Mouse (Mus musculus): Measurements from ENCODE around the gene Serpinb1a.

GRCm38 (mm10) chr13:32868843-32869242 lies 17.9 kb upstream of the Serpinb1a start:
- no peak for TF ChIP-seq GATA1 (IDR thresholded peaks at IDR 0.05; ENCODE audit: low read length)
- no peak for TF ChIP-seq TAL1 (IDR thresholded peaks at IDR 0.05; ENCODE audit: low read length)
